Mouse (Mus musculus) small intestine, adult 2 months (tissue): Measurements from ENCODE around the gene Actl10. TPM values are rescaled to one million over a fixed set of nuclear protein-coding genes. Genes with fewer than 3 reads are reported as not detected.
A peak's percentile ranks its signal among the peaks of the same experiment; 100 is the strongest.

Source experiments
- H3K27ac ChIP-seq: fragments of 200-500 bp; 2 replicates; pipeline ENCODE4 v1.5.1; 2012; ENCODE audit warnings: low read depth, low read length, control low read depth, inconsistent platforms; ENCODE audit not compliant: insufficient read depth
- H3K27me3 ChIP-seq: fragments of 200-500 bp; 2 replicates; pipeline ENCODE4 v1.6.1; 2012; ENCODE audit warnings: mild to moderate bottlenecking, moderate library complexity, low read length, inconsistent platforms; ENCODE audit not compliant: control insufficient read depth, insufficient read depth
- H3K36me3 ChIP-seq: fragments of 200-500 bp; 2 replicates; pipeline ENCODE4 v1.6.1; 2012; ENCODE audit warnings: mild to moderate bottlenecking, low read length, control low read depth, inconsistent platforms; ENCODE audit not compliant: control insufficient read depth, insufficient read depth
- H3K4me1 ChIP-seq: fragments of 200-500 bp; 2 replicates; pipeline ENCODE4 v1.6.1; 2012; ENCODE audit warnings: low read length, inconsistent platforms, mixed read lengths; ENCODE audit not compliant: control insufficient read depth, insufficient read depth, insufficient read length
- H3K4me3 ChIP-seq: fragments of 200-500 bp; 2 replicates; pipeline ENCODE4 v1.5.1; 2012; ENCODE audit warnings: low read depth, mild to moderate bottlenecking, control low read depth, inconsistent platforms, low read length, moderate library complexity
- CTCF ChIP-seq: fragments of 200-500 bp; IDR thresholded peaks from 2 replicates; pipeline ENCODE4 v1.5.1; 2012; ENCODE audit warnings: low read depth, mild to moderate bottlenecking, control low read depth, inconsistent platforms, low read length, moderate library complexity, mixed read lengths; ENCODE audit not compliant: insufficient replicate concordance, insufficient read length; ENCODE audit errors: extremely low read depth
- POLR2A ChIP-seq: fragments of 200-500 bp; IDR thresholded peaks from 2 replicates; pipeline ENCODE4 v1.6.1; 2012; ENCODE audit warnings: low read depth, mild to moderate bottlenecking, control low read depth, inconsistent platforms, low read length, moderate library complexity
- WGBS: fragments of 180-500 bp; shearing (Covaris S2); methylation state at CpG from one replicate; pipeline ENCODE4 v1.1.7; 2018; 5-methylcytosine and 5-hydroxymethylcytosine counted together
- polyA plus RNA-seq: library from polyadenylated mRNA; depleted of rRNA; stranded (reverse); fragments of >200 nt; gene quantifications from 2 replicates; pipeline ENCODE4 v1.2.3, GENCODE M21; 2012

The Actl10 gene
- polyA plus RNA-seq, 1 experiment: not detected

DNA sequence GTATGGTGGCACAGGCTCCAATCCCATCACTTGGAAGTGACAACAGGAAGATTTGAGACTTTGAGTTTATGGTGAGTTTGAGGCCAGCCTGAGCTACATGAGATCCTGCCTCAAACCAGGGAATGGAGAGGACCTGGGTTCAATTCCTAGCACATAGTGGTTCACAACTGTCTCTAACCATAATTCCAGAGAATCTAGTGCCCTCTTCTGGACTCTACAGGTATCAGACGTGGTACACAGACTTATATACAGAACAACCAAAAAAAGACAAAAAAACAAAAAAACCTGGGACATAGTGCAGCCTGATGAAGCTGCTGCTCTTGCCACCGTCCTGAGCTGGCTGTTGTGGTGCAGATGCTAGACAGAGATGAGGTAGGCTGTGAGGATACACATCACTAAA lies 9.9 kb upstream of the Actl10 start:
- no peak for TF ChIP-seq POLR2A
- TF ChIP-seq CTCF: no peak
- H3K27ac ChIP-seq: no peak overlapping the region
- no peaks in the 10 kb centered on the region for H3K27me3 ChIP-seq
- 89% methylated on average over 2 of the region's 2 CpGs for WGBS
- peaks cover 6% of the 10 kb centered on the region; the same call in 1 of the 2 replicates for H3K36me3 ChIP-seq
- no peaks in the 10 kb centered on the region for H3K4me1 ChIP-seq
- no peak overlapping the region for H3K4me3 ChIP-seq

GRCm38 (mm10) chr2:154543567-154544347 lies 7.8 kb upstream of the Actl10 start:
- H3K4me1 ChIP-seq: no peaks in the 10 kb centered on the region
- H3K36me3 ChIP-seq: no peaks in the 10 kb centered on the region
- H3K27me3 ChIP-seq: no peaks in the 10 kb centered on the region
- no peak for TF ChIP-seq POLR2A
- H3K27ac ChIP-seq: no peak overlapping the region
- WGBS: 88% methylated on average over 9 of the region's 9 CpGs
- H3K4me3 ChIP-seq: no peak overlapping the region

- Histone ChIP-seq H3K27me3 (peaks cover 15% of the 10 kb centered on the region; the same call in 1 of the 2 replicates), H3K4me3 (no peak within 1 kb of the TSS), H3K4me1 (peaks cover 9% of the 10 kb centered on the region), H3K27ac (no peak within 1 kb of the TSS), H3K36me3 (no peaks in the 10 kb centered on the region)
- TF ChIP-seq POLR2A: no peak
- TF ChIP-seq CTCF: no peak
- 95% methylated on average over 10 of the region's 10 CpGs for WGBS
These were observed 4.9 kb upstream of the Actl10 start, which contains the start of gene 1700003F12Rik for GRCm38 (mm10) chr2:154546711-154547110. TSS of gene 1700003F12Rik (plus strand) at chr2:154547085.

DNA sequence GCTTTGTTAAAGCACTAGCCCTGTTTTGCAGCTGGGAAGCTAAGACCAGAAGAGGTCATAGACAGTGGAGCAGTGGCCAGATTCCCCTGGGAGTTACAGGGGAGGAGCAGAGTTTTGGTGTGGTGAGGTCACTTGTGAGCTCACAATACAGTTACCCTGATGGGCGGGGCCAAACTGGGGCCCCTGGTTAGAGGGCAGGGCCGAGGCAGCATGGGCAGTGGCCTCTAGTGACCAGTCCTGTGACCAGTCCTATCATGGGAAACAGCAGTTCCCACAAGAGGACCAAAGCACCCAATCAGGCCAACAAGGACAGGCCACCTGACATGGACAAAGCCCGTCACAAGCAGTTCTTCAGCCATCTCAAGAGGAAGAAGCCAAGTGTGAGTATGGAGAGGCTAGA lies 2.9 kb upstream of the Actl10 start:
- H3K27me3 ChIP-seq: peaks cover 15% of the 10 kb centered on the region; the same call in 1 of the 2 replicates
- H3K4me1 ChIP-seq: peaks cover 20% of the 10 kb centered on the region
- H3K36me3 ChIP-seq: no peaks in the 10 kb centered on the region
- WGBS: 63% methylated on average over 3 of the region's 3 CpGs
- no peak overlapping the region for H3K27ac ChIP-seq
- H3K4me3 ChIP-seq: no peak overlapping the region
- no peak for TF ChIP-seq POLR2A
- TF ChIP-seq CTCF: no peak

DNA sequence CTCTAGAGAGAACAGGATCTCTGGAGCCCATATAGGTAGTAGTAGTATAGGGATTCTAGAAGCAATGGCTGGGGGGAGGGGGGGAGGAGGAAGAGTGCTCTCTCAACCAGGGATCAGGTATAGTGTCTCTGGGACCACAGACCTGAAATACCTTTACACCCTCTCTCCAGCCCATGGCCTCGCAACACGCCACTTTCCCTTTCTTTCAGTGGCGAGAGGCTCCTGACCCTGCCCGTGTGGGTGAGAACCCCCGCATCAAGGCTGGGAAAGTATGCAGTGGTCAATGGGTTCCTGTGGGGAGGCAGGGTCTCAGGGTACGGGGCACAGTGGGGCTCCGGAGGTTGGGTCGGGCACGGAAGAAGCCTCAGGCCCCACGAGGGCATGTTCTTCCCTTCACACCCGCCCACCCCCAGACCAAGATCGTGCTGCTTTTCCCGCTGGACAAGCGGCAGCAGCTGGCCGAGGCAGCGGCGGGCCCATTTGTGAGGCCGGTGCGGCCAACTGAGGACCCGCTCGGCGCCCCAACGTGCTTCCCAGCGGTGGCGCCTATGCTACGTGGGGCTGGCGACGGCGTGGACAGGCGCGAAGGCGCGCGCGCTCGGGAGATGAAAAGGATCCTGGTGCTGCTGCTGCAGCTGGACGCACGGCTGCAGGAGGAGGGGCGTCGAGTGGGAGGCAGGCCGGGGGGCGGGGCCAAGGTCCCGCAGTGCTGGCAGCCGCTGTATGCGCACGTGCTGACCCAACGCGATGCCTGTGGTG lies 2.3 kb upstream of the Actl10 start:
- H3K27me3 ChIP-seq: peaks cover 15% of the 10 kb centered on the region; the same call in 1 of the 2 replicates
- H3K4me1 ChIP-seq: peaks cover 20% of the 10 kb centered on the region
- no peak for TF ChIP-seq CTCF
- TF ChIP-seq POLR2A: no peak
- H3K36me3 ChIP-seq: no peaks in the 10 kb centered on the region
- H3K4me3 ChIP-seq: peak overlapping the region; percentile 49
- WGBS: 6% methylated on average over 48 of the region's 48 CpGs
- no peak overlapping the region for H3K27ac ChIP-seq

GRCm38 (mm10) chr2:154549886-154550189 lies 1.7 kb upstream of the Actl10 start:
- WGBS: 14% methylated on average over 20 of the region's 20 CpGs
- no peaks in the 10 kb centered on the region for H3K36me3 ChIP-seq
- peak overlapping the region; percentile 49; the same call in 1 of the 2 replicates for H3K4me3 ChIP-seq
- peaks cover 20% of the 10 kb centered on the region for H3K4me1 ChIP-seq
- peaks cover 15% of the 10 kb centered on the region; the same call in 1 of the 2 replicates for H3K27me3 ChIP-seq
- TF ChIP-seq POLR2A: no peak
- TF ChIP-seq CTCF: no peak
- no peak overlapping the region for H3K27ac ChIP-seq

DNA sequence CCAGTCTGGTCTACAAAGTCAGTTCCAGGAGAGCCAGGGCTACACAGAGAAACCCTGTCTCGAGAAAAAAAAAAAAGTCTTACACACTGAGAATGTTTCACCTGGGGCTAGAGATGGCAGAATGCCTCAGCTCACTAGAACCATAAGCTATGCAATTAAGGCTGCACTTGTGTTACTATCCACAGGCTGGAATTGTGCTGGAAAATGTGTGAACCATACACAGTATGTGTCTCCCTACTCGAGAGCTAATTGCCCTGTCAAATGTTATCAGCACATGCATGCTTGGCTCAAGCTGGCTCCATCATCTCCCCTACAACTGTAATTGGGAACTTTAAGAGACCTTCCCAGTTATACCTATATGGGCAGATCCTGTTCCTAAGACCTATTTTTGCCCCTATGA lies 639 bp upstream of the Actl10 start:
- Histone ChIP-seq H3K4me1 (peaks cover 20% of the 10 kb centered on the region), H3K36me3 (no peaks in the 10 kb centered on the region), H3K27ac (no peak overlapping the region), H3K4me3 (no peak overlapping the region), H3K27me3 (peaks cover 15% of the 10 kb centered on the region; the same call in 1 of the 2 replicates)
- no peak for TF ChIP-seq POLR2A
- TF ChIP-seq CTCF: no peak
- WGBS: 66% methylated on average over 2 of the region's 2 CpGs
